Mouse (Mus musculus) heart, adult 18-20 months (tissue): ENCODE data around the gene Glp2r. TPM values are rescaled to one million over a fixed set of nuclear protein-coding genes. Genes with fewer than 3 reads are reported as not detected.

Experiments
- DNase-seq, 2 experiments: peaks; one replicate each; pipeline ENCODE4 v3.0.0; 2021 to 2022; ENCODE audit warnings: mixed read lengths in 1 of 2
- total RNA-seq, 2 experiments: library from RNA; stranded (reverse); gene quantifications; 2 replicates each; pipeline ENCODE4 v1.2.3; 2021

The Glp2r gene
- total RNA-seq, 2 experiments from 2014 or later: not detected

DNA sequence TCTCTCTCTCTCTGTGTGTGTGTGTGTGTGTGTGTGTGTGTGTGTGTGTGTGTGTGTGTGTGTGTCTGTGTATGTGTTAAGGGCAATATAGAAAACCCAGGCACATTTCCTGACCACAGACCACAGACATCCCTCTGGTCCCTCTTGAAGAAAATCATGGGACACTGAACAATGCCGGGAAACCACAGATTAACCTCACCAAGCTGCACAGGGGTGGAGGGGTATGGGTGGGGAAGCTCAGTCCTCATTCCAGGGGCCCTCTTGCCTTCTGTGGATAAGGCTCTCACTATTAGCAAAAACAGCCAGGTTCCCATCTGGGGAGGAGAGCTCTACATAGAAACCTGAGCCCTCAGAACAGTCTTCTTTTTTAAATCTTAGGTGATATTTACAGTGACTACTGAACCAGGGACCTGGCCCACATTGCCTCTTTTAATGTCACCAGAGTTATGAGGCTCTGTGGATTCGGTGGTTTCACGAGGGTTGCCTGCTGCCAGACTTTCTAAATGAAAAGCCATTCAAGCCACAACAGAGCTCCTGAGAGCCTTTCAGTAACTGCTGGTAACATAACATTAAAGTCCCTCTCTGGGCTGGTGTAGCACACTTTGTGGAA is 137.2 kb downstream of the Glp2r start:
- DNase-seq: no peak

DNA sequence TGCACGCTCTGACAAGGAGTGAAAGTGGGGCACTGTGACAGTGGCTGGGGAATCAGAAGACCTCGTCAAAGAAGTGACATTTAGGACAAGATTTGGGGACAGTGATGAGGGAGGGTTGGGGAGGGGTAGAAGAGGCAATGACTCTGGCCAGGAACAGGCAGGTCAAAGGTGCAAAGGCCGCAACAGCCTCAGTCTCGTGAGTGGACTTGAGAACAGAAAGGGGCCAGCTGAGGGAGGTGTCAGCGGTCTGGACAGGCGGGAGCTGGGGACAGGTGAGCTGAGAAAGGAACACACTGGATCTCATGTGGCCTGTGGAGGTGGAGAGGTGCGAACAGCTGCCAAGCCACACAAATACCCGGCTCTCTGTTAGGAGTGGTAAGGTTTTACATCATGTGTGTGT is 138.0 kb downstream of the Glp2r start:
- no peak for DNase-seq

DNA sequence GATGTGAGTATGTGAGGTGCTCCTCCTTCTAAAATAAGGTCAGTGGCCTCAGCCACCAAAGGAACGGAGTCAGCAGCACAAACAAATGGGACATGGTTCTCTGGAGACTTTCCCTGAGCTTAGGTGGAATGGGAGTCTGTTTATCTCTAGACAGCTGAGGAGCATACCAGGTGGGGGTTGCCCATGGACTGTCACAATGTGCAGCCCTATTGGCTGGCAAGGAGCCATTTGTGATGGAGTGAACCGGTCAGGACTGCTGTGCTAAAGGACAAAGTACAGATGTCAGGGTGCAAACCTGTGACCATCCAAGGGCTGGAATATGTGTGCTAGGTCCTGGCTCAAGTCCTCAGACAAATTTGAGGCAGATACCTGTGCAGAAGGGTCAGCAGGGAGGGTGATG is 142.4 kb downstream of the Glp2r start:
- no peak for DNase-seq

DNA sequence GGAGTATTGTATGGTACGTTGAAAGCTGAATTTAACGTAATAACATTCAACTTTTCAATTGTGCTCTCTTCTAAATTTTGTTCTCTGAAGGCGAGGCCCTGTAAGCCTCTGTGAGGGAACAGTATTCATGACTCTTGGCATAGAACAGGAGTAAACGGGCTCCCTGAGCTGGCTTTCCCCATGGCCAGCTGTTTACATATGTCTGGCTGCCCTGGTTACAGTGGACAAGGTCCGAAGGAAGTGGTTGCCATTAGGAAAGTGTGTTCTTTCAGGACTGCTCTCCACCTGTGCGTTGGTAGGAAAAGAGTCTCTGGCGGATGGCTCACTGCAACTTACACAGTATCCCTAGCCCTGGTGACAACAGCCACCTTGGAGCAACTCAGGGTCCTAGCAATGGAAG is 143.8 kb downstream of the Glp2r start:
- no peak for DNase-seq

DNA sequence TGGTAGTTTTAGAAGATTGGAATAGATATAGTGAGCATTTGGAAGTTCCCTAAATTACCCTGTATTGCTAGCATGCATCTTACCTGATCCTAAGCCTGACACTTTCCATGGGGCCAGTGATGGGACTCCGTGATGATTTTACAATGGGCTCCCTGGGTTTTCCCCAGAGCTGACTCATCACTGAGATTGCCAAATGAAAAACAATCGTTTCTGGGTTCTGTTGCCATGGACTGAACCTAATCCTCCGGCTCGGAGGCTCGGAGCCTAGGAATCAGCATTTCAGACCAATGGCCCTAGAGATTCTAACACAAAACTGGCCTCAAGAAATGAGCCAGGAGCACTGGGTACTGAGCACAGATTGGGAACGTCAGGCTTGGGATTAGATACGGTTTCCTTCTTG is 148.6 kb downstream of the Glp2r start:
- DNase-seq: peak; percentile 22 to 25

DNA sequence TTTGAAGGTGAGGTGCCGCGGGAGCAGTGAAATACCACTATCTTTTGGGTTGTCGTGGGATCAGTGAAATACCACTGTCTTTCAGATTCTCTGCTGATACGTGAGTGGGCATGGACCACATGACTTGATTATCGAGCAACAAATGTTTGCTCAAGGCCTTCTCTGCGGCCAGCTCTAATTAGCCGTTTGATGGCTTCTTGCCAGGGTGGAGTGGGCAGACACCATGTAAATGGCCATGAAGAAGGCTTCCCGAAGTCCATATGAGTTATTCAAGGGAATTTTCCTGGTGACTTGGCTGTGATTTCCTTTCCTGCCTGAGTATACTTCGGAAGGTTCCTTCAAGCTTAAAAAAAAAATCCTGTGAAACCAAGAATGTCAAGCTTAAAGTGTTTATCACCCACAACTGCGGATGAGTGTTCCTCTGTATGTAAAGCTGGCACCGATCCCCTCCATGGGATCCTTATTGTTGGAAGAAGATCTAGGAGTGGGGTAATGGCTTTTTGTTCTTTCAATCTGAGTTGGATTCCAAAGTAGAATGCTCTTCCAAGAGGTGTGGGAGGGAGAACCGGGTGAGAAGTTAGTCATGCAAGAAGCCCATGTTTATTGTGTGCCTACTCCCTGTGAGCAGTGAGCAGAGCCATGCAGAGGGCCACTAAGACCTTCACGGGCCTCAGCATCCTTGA is 154.3 kb downstream of the Glp2r start:
- no peak for DNase-seq

DNA sequence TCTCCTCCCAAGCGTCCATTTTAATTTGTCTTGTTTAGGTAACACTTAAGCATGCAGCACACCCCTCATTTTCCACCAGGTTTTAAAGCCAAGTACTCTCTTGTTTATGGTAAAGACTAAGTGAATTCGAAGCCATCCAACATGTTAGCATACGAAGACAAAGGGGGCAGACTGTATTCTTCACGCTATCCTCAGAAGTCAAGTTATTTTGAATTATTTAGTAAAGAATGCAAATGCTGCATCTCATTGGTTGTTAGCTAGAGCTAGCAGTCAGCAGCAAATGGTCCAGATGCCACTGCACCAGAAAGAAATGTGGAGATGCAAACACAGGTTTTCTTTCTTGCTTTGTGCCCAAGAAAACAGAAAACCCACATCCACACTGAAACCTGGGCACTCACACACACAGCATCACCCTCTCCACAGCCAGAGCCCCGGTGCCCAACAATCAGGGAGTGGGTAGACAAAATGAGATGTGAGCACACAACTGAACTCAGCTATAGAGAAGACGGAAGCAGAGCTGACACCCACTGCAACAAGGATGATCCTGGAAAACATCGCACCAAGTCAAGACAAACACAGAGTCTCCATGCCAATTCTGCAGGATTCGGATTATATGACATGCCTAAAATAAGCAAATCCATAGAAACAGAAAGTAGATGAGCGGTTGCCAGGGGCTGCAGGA is 158.7 kb downstream of the Glp2r start:
- DNase-seq: no peak

Other genes with a start within 250 kb of the Glp2r start
- not detected for gene Rcvrn, start 75.8 kb downstream of the Glp2r start, total RNA-seq
- gene Gsg1l2, start 3.5 kb upstream of the Glp2r start, total RNA-seq: not detected
- 100 to 1,000 TPM; 210 to 223 TPM for gene Dhrs7c, start 27.0 kb upstream of the Glp2r start, total RNA-seq
- gene Usp43, start 151.0 kb upstream of the Glp2r start, total RNA-seq: 1 to 10 TPM in 1 of 2 experiments, under 1 TPM in 1; 0.94 to 1.4 TPM
- under 1 TPM in 1 of 2 experiments, not detected in 1; 0.15 TPM for gene Cfap52, start 194.5 kb upstream of the Glp2r start, total RNA-seq
- 10 to 100 TPM; 26.2 to 29.9 TPM for gene Stx8, start 195.0 kb upstream of the Glp2r start, total RNA-seq